Mouse (Mus musculus) thymus, adult 2 months (tissue): Measurements from ENCODE around the gene Nppc.

Experiments used
- CTCF ChIP-seq: fragments of 200-500 bp; IDR thresholded peaks from 2 replicates; pipeline ENCODE4 v1.5.1; 2012; ENCODE audit warnings: mild to moderate bottlenecking, control low read depth, low read length, moderate library complexity, borderline replicate concordance; ENCODE audit not compliant: control insufficient read depth, poor library complexity, insufficient read depth; ENCODE audit errors: extremely low read depth
- POLR2A ChIP-seq: fragments of 200-500 bp; IDR thresholded peaks from 2 replicates; pipeline ENCODE4 v1.6.1; 2012; ENCODE audit warnings: mild to moderate bottlenecking, low read length, control low read depth, moderate library complexity; ENCODE audit not compliant: control insufficient read depth, poor library complexity, insufficient read depth; ENCODE audit errors: extremely low read depth

DNA sequence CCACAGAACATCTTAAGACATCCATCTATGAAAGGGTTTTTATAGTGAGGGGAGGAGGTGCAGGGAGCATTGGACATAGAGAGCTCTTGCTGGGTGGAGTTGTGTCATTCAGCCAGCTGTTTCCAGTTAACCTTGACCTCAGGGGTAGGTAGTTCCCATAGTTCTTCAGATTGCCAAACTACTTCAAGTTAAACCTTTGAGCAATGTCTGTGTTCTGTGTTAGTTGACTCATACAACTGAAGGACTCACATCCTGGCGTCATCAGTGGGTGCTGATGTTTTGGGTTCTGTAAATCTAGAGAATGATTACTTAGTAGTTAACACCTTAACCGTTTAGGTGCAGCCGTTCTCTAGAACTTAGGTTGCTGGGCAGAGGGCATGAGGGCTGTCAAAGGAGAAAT is 42.1 kb downstream of the Nppc start:
- no peak for TF ChIP-seq POLR2A
- no peak for TF ChIP-seq CTCF
